Mouse (Mus musculus) megakaryocyte, adult 5-6 weeks (primary cell): ENCODE results near the gene Ccdc13. TPM values are rescaled to one million over a fixed set of nuclear protein-coding genes. Genes with fewer than 3 reads are reported as not detected.

Experiments
- ATAC-seq: 2 replicates; pipeline ENCODE4 v1.8.0; 2016; ENCODE audit warnings: mild to moderate bottlenecking, inconsistent platforms; ENCODE audit not compliant: poor library complexity, severe bottlenecking
- total RNA-seq, 2 experiments: library from RNA; stranded (forward) in 1 of 2; stranded (reverse) in 1 of 2; fragments of 153-499, 151-499 nt in 1 of 2; fragments of 221-1000, 200-1000 nt in 1 of 2; gene quantifications; 2 replicates each; pipeline versions ENCODE4 v1.2.3 to v1.2.4; 2015 to 2017

Ccdc13 gene
- total RNA-seq, 2 experiments from 2014 or later = not detected

- ATAC-seq = no peak
These were observed 78.1 kb downstream of the Ccdc13 start for GRCm38 (mm10) chr9:121761091-121761665.

GRCm38 (mm10) chr9:121760271-121761090, 78.8 kb downstream of the Ccdc13 start:
- ATAC-seq = no peak

GRCm38 (mm10) chr9:121759091-121760081, 79.9 kb downstream of the Ccdc13 start, which contains the start of gene Zfp651:
Zfp651 (plus strand) TSS chr9:121759330.
- no peak for ATAC-seq

GRCm38 (mm10) chr9:121757835-121758814, 81.1 kb downstream of the Ccdc13 start:
- ATAC-seq = no peak

GRCm38 (mm10) chr9:121757432-121757831, 81.8 kb downstream of the Ccdc13 start:
- no peak for ATAC-seq

- ATAC-seq = no peak
These were observed 82.5 kb downstream of the Ccdc13 start for GRCm38 (mm10) chr9:121756785-121757184.

GRCm38 (mm10) chr9:121754624-121755023, 84.6 kb downstream of the Ccdc13 start:
- no peak for ATAC-seq

DNA sequence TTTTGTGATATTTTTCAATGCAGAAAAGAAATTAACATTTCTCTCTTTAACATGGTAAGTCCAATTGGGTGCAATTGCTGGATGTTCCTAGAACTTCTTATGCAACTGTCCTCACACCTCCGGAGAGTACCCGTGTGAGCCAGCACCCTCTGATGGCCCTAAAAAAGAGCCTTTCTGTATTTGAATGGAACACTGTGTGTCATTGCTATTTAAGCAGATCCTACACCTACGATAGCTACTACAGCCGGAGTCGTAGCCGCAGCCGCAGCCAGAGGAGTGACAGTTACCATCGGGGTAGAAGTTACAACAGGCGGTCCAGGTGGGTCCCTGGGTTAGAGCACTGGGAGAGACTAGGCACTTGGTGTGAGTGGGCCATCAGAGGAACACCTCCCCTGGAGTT, 86.5 kb downstream of the Ccdc13 start:
- no peak for ATAC-seq

Other genes with a start within 250 kb of the Ccdc13 start
- not detected in 2 replicates for gene Lyzl4, start 197.4 kb downstream of the Ccdc13 start, total RNA-seq (2015)
- gene Lyzl4, start 197.4 kb downstream of the Ccdc13 start, total RNA-seq (2017) = not detected in 2 replicates
- gene Vipr1, start 196.7 kb downstream of the Ccdc13 start, total RNA-seq (2015) = 0.18 and 1.3 TPM in 2 replicates
- gene Vipr1, start 196.7 kb downstream of the Ccdc13 start, total RNA-seq (2017) = 0.28 and 0.55 TPM in 2 replicates
- gene Sec22c, start 134.0 kb downstream of the Ccdc13 start, total RNA-seq (2015) = 5.9 and 8.6 TPM in 2 replicates
- gene Sec22c, start 134.0 kb downstream of the Ccdc13 start, total RNA-seq (2017) = 4.4 and 5.2 TPM in 2 replicates
- gene Ss18l2, start 129.1 kb downstream of the Ccdc13 start, total RNA-seq (2015) = 36.2 and 39.1 TPM in 2 replicates
- 29.8 and 35.7 TPM in 2 replicates for gene Ss18l2, start 129.1 kb downstream of the Ccdc13 start, total RNA-seq (2017)
- gene Nktr, start 120.3 kb downstream of the Ccdc13 start, total RNA-seq (2015) = 72.1 and 87.3 TPM in 2 replicates
- gene Nktr, start 120.3 kb downstream of the Ccdc13 start, total RNA-seq (2017) = 69.6 and 110 TPM in 2 replicates
- gene Zfp651, start 80.1 kb downstream of the Ccdc13 start, total RNA-seq (2015) = not detected in 2 replicates
- not detected in 2 replicates for gene Zfp651, start 80.1 kb downstream of the Ccdc13 start, total RNA-seq (2017)
- not detected in 2 replicates for gene Klhl40, start 61.9 kb downstream of the Ccdc13 start, total RNA-seq (2015)
- gene Klhl40, start 61.9 kb downstream of the Ccdc13 start, total RNA-seq (2017) = not detected in 2 replicates
- not detected in 2 replicates for gene Hhatl, start 47.0 kb downstream of the Ccdc13 start, total RNA-seq (2015)
- gene Hhatl, start 47.0 kb downstream of the Ccdc13 start, total RNA-seq (2017) = not detected in 2 replicates
- 64.0 and 80.3 TPM in 2 replicates for gene Higd1a, start 18.9 kb upstream of the Ccdc13 start, total RNA-seq (2015)
- 9.5 and 13.5 TPM in 2 replicates for gene Higd1a, start 18.9 kb upstream of the Ccdc13 start, total RNA-seq (2017)
- gene Ackr2, start 58.9 kb upstream of the Ccdc13 start, total RNA-seq (2015) = not detected in 2 replicates
- gene Ackr2, start 58.9 kb upstream of the Ccdc13 start, total RNA-seq (2017) = not detected in 2 replicates
- gene Cyp8b1, start 76.8 kb upstream of the Ccdc13 start, total RNA-seq (2015) = not detected in 2 replicates
- 0.18 TPM in 1 of 2 replicates, not detected in the other for gene Cyp8b1, start 76.8 kb upstream of the Ccdc13 start, total RNA-seq (2017)
- not detected in 2 replicates for gene Fam198a, start 111.5 kb upstream of the Ccdc13 start, total RNA-seq (2015)
- gene Fam198a, start 111.5 kb upstream of the Ccdc13 start, total RNA-seq (2017) = not detected in 2 replicates
- gene Pomgnt2, start 157.6 kb upstream of the Ccdc13 start, total RNA-seq (2015) = 1.4 TPM in 1 of 2 replicates, not detected in the other
- 0.18 and 1.5 TPM in 2 replicates for gene Pomgnt2, start 157.6 kb upstream of the Ccdc13 start, total RNA-seq (2017)